Mouse (Mus musculus): ENCODE measurements at regions not wholly inside any gene's neighbourhood (a gene's known extent, or its start where the extent isn't known, plus 50 kb on each side); places are given as distances from the start of the nearest gene placed in this dataset.

- no peak overlapping the region for H3K9ac ChIP-seq (replicated peaks; ENCODE audit: low read length, poor library complexity, severe bottlenecking)
- no peak for DNase-seq (ENCODE audit: low spot score)
- no peak for ATAC-seq (ENCODE audit: low FRiP score)
- H3K9me3 ChIP-seq (ENCODE audit: low read length) = no peaks in the 10 kb centered on the region
- no peak overlapping the region for H3K4me2 ChIP-seq (ENCODE audit: low read depth, low read length, poor library complexity, severe bottlenecking)
- H3K4me3 ChIP-seq (ENCODE audit: low read depth, low read length) = no peak overlapping the region
- peaks cover 4% of the 10 kb centered on the region; the same call in 1 of the 2 replicates for H3K27me3 ChIP-seq (ENCODE audit: insufficient read depth, low read length)
- no peak for TF ChIP-seq CTCF (IDR thresholded peaks at IDR 0.05)
- no peaks in the 10 kb centered on the region for H3K36me3 ChIP-seq (ENCODE audit: insufficient read depth, low read length)
- WGBS = 38% methylated on average over 5 of the region's 5 CpGs
- H3K27ac ChIP-seq (ENCODE audit: low read depth, low read length) = no peak overlapping the region
- H3K4me1 ChIP-seq (ENCODE audit: insufficient read depth, low read length) = no peaks in the 10 kb centered on the region
These were observed 264.8 kb downstream of the Bcor start for GRCm38 (mm10) chrX:11895396-11895795.

GRCm38 (mm10) chrX:11898280-11898679, 261.9 kb downstream of the Bcor start:
- DNase-seq (ENCODE audit: low spot score) = peak; percentile 27
- TF ChIP-seq CTCF (IDR thresholded peaks at IDR 0.05) = no peak
- Histone ChIP-seq H3K36me3 (ENCODE audit: insufficient read depth, low read length) (no peaks in the 10 kb centered on the region), H3K4me1 (ENCODE audit: insufficient read depth, low read length) (no peaks in the 10 kb centered on the region), H3K4me2 (ENCODE audit: low read depth, low read length, poor library complexity, severe bottlenecking) (no peak overlapping the region), H3K9ac (replicated peaks; ENCODE audit: low read length, poor library complexity, severe bottlenecking) (no peak overlapping the region), H3K27me3 (ENCODE audit: insufficient read depth, low read length) (no peaks in the 10 kb centered on the region; the same call in 1 of the 2 replicates), H3K4me3 (ENCODE audit: low read depth, low read length) (no peak overlapping the region), H3K9me3 (ENCODE audit: low read length) (no peaks in the 10 kb centered on the region), H3K27ac (ENCODE audit: low read depth, low read length) (no peak overlapping the region)
- no peak; the same call in 1 of the 2 replicates for ATAC-seq (ENCODE audit: low FRiP score)
- 54% methylated on average over 8 of the region's 8 CpGs for WGBS

DNA sequence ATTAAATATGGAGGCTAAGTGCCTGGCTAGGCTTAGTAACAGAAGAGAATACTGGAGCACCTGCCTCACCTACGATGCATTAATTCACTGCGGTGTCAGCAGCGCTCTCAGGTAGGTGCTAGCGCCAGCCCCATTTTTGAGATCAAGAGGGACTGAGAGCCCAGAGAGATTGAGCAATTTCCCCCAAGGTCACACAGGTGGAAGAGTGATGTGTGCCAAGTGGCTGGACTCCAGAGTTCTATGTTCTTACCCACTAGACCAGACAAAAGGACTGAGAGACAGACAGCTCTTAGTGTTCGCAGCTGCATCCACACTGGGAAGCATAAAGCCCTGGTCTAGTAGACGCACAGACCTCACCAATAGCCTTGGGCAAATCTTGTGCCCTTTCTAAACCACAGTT, 261.1 kb downstream of the Bcor start:
- no peaks in the 10 kb centered on the region for H3K36me3 ChIP-seq (ENCODE audit: insufficient read depth, low read length)
- H3K9ac ChIP-seq (replicated peaks; ENCODE audit: low read length, poor library complexity, severe bottlenecking) = no peak overlapping the region
- ATAC-seq (ENCODE audit: low FRiP score) (no peak), DNase-seq (ENCODE audit: low spot score) (no peak)
- no peak overlapping the region for H3K27ac ChIP-seq (ENCODE audit: low read depth, low read length)
- no peak overlapping the region for H3K4me2 ChIP-seq (ENCODE audit: low read depth, low read length, poor library complexity, severe bottlenecking)
- H3K9me3 ChIP-seq (ENCODE audit: low read length) = no peaks in the 10 kb centered on the region
- H3K4me1 ChIP-seq (ENCODE audit: insufficient read depth, low read length) = no peaks in the 10 kb centered on the region
- TF ChIP-seq CTCF (IDR thresholded peaks at IDR 0.05) = no peak
- no peaks in the 10 kb centered on the region; the same call in 1 of the 2 replicates for H3K27me3 ChIP-seq (ENCODE audit: insufficient read depth, low read length)
- WGBS = 92% methylated on average over 6 of the region's 6 CpGs
- H3K4me3 ChIP-seq (ENCODE audit: low read depth, low read length) = no peak overlapping the region

DNA sequence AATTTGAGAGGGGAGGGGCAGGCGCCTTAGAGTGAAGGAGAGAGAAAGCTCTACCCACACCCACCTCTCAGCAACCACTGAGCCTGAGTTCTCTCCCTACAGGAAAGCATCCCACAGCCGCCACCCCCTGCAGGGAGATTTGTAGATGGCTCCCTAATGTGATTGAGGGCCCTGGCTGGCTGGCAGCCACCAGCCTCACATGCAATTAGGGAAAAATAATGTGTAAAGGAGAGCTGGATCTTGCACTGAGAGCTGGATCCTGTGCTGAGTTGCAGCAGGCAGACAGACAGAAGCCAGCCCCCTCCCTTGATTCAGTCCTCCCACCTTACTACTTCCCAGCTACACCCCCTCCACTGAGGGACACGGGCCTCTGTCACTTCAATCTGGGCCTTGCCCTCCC, 260.2 kb downstream of the Bcor start:
- Histone ChIP-seq H3K4me1 (ENCODE audit: insufficient read depth, low read length) (no peaks in the 10 kb centered on the region), H3K27me3 (ENCODE audit: insufficient read depth, low read length) (no peaks in the 10 kb centered on the region; the same call in 1 of the 2 replicates), H3K9me3 (ENCODE audit: low read length) (no peaks in the 10 kb centered on the region), H3K36me3 (ENCODE audit: insufficient read depth, low read length) (no peaks in the 10 kb centered on the region), H3K4me2 (ENCODE audit: low read depth, low read length, poor library complexity, severe bottlenecking) (no peak overlapping the region), H3K27ac (ENCODE audit: low read depth, low read length) (no peak overlapping the region), H3K9ac (replicated peaks; ENCODE audit: low read length, poor library complexity, severe bottlenecking) (no peak overlapping the region), H3K4me3 (ENCODE audit: low read depth, low read length) (no peak overlapping the region)
- WGBS = 48% methylated on average over 3 of the region's 3 CpGs
- no peak for ATAC-seq (ENCODE audit: low FRiP score)
- no peak for DNase-seq (ENCODE audit: low spot score)
- TF ChIP-seq CTCF (IDR thresholded peaks at IDR 0.05) = no peak

DNA sequence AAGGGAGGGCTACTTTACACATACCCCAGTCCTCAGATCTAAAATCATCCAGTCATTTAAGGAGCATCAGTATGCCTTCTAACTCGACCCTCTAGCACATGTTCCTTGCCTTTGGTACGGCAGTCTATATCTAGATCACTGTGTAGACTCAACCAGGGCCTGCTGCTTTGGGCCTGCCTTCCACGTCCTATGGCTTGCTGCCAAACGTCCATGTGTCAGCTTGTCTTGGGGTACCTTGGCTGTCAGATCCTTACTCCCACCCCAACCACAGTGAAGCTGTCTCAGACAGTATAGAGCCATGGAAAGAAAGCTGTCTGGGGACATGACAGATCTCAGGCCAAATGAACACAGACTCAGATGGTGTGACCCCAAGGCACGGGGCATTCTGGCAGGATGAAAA, 258.4 kb downstream of the Bcor start:
- Histone ChIP-seq H3K4me2 (ENCODE audit: low read depth, low read length, poor library complexity, severe bottlenecking) (no peak overlapping the region), H3K27ac (ENCODE audit: low read depth, low read length) (no peak overlapping the region), H3K9me3 (ENCODE audit: low read length) (no peaks in the 10 kb centered on the region), H3K36me3 (ENCODE audit: insufficient read depth, low read length) (no peaks in the 10 kb centered on the region), H3K27me3 (ENCODE audit: insufficient read depth, low read length) (no peaks in the 10 kb centered on the region; the same call in 1 of the 2 replicates), H3K4me1 (ENCODE audit: insufficient read depth, low read length) (no peaks in the 10 kb centered on the region), H3K9ac (replicated peaks; ENCODE audit: low read length, poor library complexity, severe bottlenecking) (no peak overlapping the region), H3K4me3 (ENCODE audit: low read depth, low read length) (no peak overlapping the region)
- TF ChIP-seq CTCF (IDR thresholded peaks at IDR 0.05) = no peak
- WGBS = 78% methylated on average over 5 of the region's 5 CpGs
- DNase-seq (ENCODE audit: low spot score) (no peak), ATAC-seq (ENCODE audit: low FRiP score) (no peak)

- Histone ChIP-seq H3K4me1 (ENCODE audit: insufficient read depth, low read length) (no peaks in the 10 kb centered on the region), H3K27me3 (ENCODE audit: insufficient read depth, low read length) (no peaks in the 10 kb centered on the region; the same call in 1 of the 2 replicates), H3K9ac (replicated peaks; ENCODE audit: low read length, poor library complexity, severe bottlenecking) (no peak overlapping the region), H3K27ac (ENCODE audit: low read depth, low read length) (no peak overlapping the region), H3K4me2 (ENCODE audit: low read depth, low read length, poor library complexity, severe bottlenecking) (no peak overlapping the region), H3K9me3 (ENCODE audit: low read length) (no peaks in the 10 kb centered on the region), H3K4me3 (ENCODE audit: low read depth, low read length) (no peak overlapping the region), H3K36me3 (ENCODE audit: insufficient read depth, low read length) (no peaks in the 10 kb centered on the region)
- no peak for TF ChIP-seq CTCF (IDR thresholded peaks at IDR 0.05)
- WGBS = 80% methylated on average over 4 of the region's 4 CpGs
- ATAC-seq (ENCODE audit: low FRiP score) (no peak), DNase-seq (ENCODE audit: low spot score) (no peak)
These were observed 256.9 kb downstream of the Bcor start for GRCm38 (mm10) chrX:11903116-11903700.

All from midbrain, postnatal 0 days (tissue).